In the genomic region with DNA sequence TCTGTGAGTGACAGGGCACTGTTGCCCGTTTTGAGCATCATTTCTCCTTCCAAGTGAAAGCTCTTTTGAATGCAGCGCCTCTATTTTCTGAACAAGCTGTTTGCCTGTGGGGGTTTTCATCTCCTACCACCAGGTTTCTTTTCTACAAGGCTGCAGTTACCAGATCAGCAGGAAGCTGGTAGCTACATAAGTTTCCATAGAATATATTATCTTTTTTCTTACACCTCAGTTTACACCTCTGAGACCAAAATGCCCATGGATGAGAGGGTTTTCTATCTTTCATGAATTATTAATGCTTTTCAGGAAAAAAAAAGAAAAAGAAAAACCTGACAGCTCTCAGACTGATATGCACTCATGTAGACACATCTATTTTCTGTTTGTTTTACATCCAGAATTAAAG, we compare ENCODE assay signal across 23 mouse cellular contexts.
"Had no signal": no experiment of that assay in that cellular context is flagged by ENCODE, and none has a peak within 500 bp of the region (broad histone marks: within the 10 kb centered on the region; RNA-seq: fewer than 3 reads in every experiment).

No protein-coding gene starts in this region.

- H3K27ac ChIP-seq: kidney, postnatal 0 days; layer of hippocampus, adult 2 months; limb, embryonic 10.5 days; limb, embryonic 13.5 days; liver, embryonic 12.5 days; liver, embryonic 15.5 days; neural tube, embryonic 13.5 days; stomach, postnatal 0 days had no signal

- H3K4me1 ChIP-seq: limb, embryonic 10.5 days; limb, embryonic 13.5 days; liver, embryonic 12.5 days; liver, embryonic 15.5 days; neural tube, embryonic 13.5 days had no signal

- H3K4me3 ChIP-seq: layer of hippocampus, adult 2 months; limb, embryonic 10.5 days; limb, embryonic 13.5 days; liver, embryonic 12.5 days; liver, embryonic 15.5 days; myocyte; neural tube, embryonic 13.5 days had no signal

- H3K9ac ChIP-seq: limb, embryonic 13.5 days; liver, embryonic 12.5 days; liver, embryonic 15.5 days; neural tube, embryonic 13.5 days had no signal

- H3K9me3 ChIP-seq: limb, embryonic 10.5 days; limb, embryonic 13.5 days; liver, embryonic 12.5 days; liver, embryonic 15.5 days; neural tube, embryonic 13.5 days had no signal

- H3K4me2 ChIP-seq: limb, embryonic 13.5 days; liver, embryonic 12.5 days; liver, embryonic 15.5 days; neural tube, embryonic 13.5 days had no signal

- H3K27me3 ChIP-seq: limb, embryonic 13.5 days; liver, embryonic 12.5 days; liver, embryonic 15.5 days; neural tube, embryonic 13.5 days had no signal

- H3K36me3 ChIP-seq: limb, embryonic 10.5 days; limb, embryonic 13.5 days; liver, embryonic 12.5 days; liver, embryonic 15.5 days; neural tube, embryonic 13.5 days had no signal

- ATAC-seq: intestine, postnatal 0 days; liver, embryonic 12.5 days had no signal

- DNase-seq: kidney, adult 2 months; kidney, postnatal 25 days; layer of hippocampus, adult 9-11 months; liver; lung, adult 2 months; lung, postnatal 14 days; lung, postnatal 4 days; right cerebral cortex, adult 18-20 months; right cerebral cortex, postnatal 14 days; right cerebral cortex, postnatal 4 days; thymus, adult 2 months; thymus, postnatal 14 days; thymus, postnatal 4 days had no signal
